17 mouse cellular contexts compared by ENCODE assay signal in the genomic region with DNA sequence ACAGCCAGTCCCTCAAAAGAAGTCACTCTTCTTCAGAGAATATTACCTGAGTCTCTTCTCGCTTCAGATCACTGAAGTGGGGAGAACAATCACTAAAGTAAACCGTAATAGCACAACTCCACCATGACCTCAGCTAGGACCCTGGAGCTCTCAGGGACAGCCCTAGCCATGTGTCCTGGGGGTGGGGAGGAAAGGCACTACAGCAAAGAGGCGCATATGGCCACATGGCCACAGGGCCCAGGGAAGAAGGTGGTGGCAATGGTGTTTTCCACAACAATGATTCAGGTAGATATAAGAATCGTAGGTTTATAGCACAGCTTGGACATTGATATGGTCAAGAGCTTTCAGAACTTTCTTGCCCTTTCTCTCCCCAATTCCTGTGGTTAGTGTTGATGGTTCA. TPM values are rescaled to one million over a fixed set of nuclear protein-coding genes. Genes with fewer than 3 reads are reported as not detected.
"Had no signal": no experiment of that assay in that cellular context is flagged by ENCODE, and none has a peak within 500 bp of the region (broad histone marks: within the 10 kb centered on the region; RNA-seq: fewer than 3 reads in every experiment).

No protein-coding gene starts in this region.

- DNase-seq: retina, postnatal 1 day; right cerebral cortex, adult 18-20 months; right cerebral cortex, postnatal 14 days; right cerebral cortex, postnatal 25 days; right cerebral cortex, postnatal 4 days; spleen, adult 18-20 months; thymus, adult 18-20 months; thymus, adult 2 months; thymus, postnatal 14 days; thymus, postnatal 25 days; thymus, postnatal 36 days; thymus, postnatal 4 days had no signal

- H3K27me3 ChIP-seq: neural tube, embryonic 13.5 days; neural tube, embryonic 15.5 days; stomach, embryonic 15.5 days had no signal

- H3K9ac ChIP-seq: neural tube, embryonic 13.5 days; neural tube, embryonic 15.5 days; stomach, embryonic 15.5 days had no signal

- H3K4me1 ChIP-seq: neural tube, embryonic 13.5 days; stomach, embryonic 15.5 days had no signal

- H3K9me3 ChIP-seq: neural tube, embryonic 13.5 days; neural tube, embryonic 15.5 days; stomach, embryonic 15.5 days had no signal

- H3K27ac ChIP-seq: neural tube, embryonic 13.5 days; neural tube, embryonic 15.5 days; stomach, embryonic 15.5 days; stomach, postnatal 0 days had no signal

- H3K4me3 ChIP-seq: neural tube, embryonic 13.5 days; neural tube, embryonic 15.5 days; stomach, embryonic 15.5 days had no signal

- H3K36me3 ChIP-seq: neural tube, embryonic 13.5 days; neural tube, embryonic 15.5 days; stomach, embryonic 15.5 days had no signal

RNA-seq across cellular contexts. Expression of gene Stab2, which starts 57.0 kb away (rescaled TPM):
- total RNA-seq: neutrophil, adult 5-6 weeks had no signal
